Mouse (Mus musculus) lung, embryonic 15.5 days (tissue): ENCODE data around the gene Prkn. TPM values are rescaled to one million over a fixed set of nuclear protein-coding genes. Genes with fewer than 3 reads are reported as not detected.

Experiments used
- ATAC-seq: fragments of 200-750 bp; cut with Nextera tagmentation; 2 replicates; pipeline ENCODE4 v1.8.0; 2017; ENCODE audit warnings: moderate number of reproducible peaks, borderline replicate concordance; ENCODE audit not compliant: low FRiP score, low TSS enrichment; ENCODE audit errors: extremely low read depth
- H3K27ac ChIP-seq: fragments of 300-500 bp; sonication (generic); 2 replicates; pipeline ENCODE4 v1.5.1; 2015; ENCODE audit warnings: moderate library complexity, mild to moderate bottlenecking, inconsistent platforms
- H3K27me3 ChIP-seq: fragments of 300-500 bp; sonication (generic); 2 replicates; pipeline ENCODE4 v1.6.1; 2015; ENCODE audit warnings: inconsistent platforms
- H3K36me3 ChIP-seq: fragments of 300-500 bp; sonication (generic); 2 replicates; pipeline ENCODE4 v1.6.1; 2015; ENCODE audit warnings: inconsistent platforms
- H3K4me1 ChIP-seq: fragments of 300-500 bp; sonication (generic); 2 replicates; pipeline ENCODE4 v1.6.1; 2015; ENCODE audit warnings: inconsistent platforms
- H3K4me2 ChIP-seq: fragments of 300-500 bp; sonication (generic); 2 replicates; pipeline ENCODE4 v1.6.1; 2015; ENCODE audit warnings: inconsistent platforms, mild to moderate bottlenecking, moderate library complexity
- H3K4me3 ChIP-seq: fragments of 300-500 bp; sonication (generic); 2 replicates; pipeline ENCODE4 v1.5.1; 2015; ENCODE audit warnings: mild to moderate bottlenecking, inconsistent platforms
- H3K9ac ChIP-seq: fragments of 300-500 bp; sonication (generic); 2 replicates; pipeline ENCODE4 v1.6.1; 2015; ENCODE audit warnings: inconsistent platforms
- H3K9me3 ChIP-seq: fragments of 300-500 bp; sonication (generic); 2 replicates; pipeline ENCODE4 v1.6.1; 2016; ENCODE audit warnings: inconsistent platforms
- WGBS: fragments of 180-500 bp; shearing (Covaris S2); methylation state at CpG from one replicate; pipeline ENCODE4 v1.1.7; 2015; 5-methylcytosine and 5-hydroxymethylcytosine counted together
- polyA plus RNA-seq: library from polyadenylated mRNA; unstranded; fragments of >200 nt; fragmentation: Nextera tagmentation; extraction: Ambion mirVana; gene quantifications from 2 replicates; pipeline ENCODE4 v1.2.1, GENCODE M21; 2015

Gene Prkn
- polyA plus RNA-seq, 1 experiment from 2014 or later = 0.90 TPM

DNA sequence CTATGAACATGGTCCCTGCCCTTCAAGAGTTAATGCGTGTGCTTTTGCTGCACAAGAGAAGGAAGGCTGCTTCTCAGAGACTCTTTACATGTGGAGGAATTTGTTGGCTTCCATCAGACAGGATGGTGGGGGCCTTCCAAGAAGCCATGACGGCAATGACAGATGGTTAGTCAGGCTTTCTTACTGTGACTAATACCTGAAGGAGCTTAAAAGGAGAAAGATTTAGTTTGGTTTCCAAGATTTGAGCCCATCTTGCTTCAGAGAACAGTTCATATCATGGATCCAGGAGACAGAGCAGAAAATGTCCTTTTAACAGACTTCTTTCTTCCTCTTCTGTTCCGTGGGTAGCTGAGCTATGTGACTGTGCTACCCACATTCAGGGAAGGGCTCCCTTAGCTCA is 666.9 kb downstream of the Prkn start:
- H3K4me2 ChIP-seq = no peak overlapping the region
- no peak for ATAC-seq

DNA sequence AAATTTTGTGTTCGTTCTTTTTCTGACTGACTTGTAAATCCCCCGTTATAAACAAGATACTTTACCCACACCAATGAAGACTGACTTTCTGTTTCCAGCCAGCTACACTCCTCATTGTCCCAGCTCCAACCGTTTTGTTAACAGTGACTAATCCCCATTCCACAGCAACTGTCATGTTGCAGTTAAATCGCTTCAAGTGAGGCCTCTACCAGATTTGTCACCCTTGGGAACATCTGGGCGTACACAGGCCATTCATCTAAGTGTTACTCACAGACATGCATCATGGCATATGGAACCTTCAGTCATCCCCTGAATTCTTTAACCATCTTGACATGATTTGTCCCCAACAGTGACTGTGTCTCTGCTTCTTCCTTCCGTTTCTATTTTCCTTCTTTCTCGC is 669.9 kb downstream of the Prkn start:
- 64% methylated on average over 7 of the region's 7 CpGs for WGBS
- no peaks in the 10 kb centered on the region for H3K36me3 ChIP-seq

More for the DNA sequence above, 666.9 kb downstream of the Prkn start:
- 68% methylated on average over 3 of the region's 3 CpGs for WGBS
- H3K36me3 ChIP-seq = no peaks in the 10 kb centered on the region
- no peak overlapping the region for H3K9ac ChIP-seq
- no peaks in the 10 kb centered on the region for H3K9me3 ChIP-seq
- H3K27ac ChIP-seq = no peak overlapping the region
- no peak overlapping the region for H3K4me3 ChIP-seq
- no peaks in the 10 kb centered on the region for H3K4me1 ChIP-seq
- no peaks in the 10 kb centered on the region for H3K27me3 ChIP-seq

DNA sequence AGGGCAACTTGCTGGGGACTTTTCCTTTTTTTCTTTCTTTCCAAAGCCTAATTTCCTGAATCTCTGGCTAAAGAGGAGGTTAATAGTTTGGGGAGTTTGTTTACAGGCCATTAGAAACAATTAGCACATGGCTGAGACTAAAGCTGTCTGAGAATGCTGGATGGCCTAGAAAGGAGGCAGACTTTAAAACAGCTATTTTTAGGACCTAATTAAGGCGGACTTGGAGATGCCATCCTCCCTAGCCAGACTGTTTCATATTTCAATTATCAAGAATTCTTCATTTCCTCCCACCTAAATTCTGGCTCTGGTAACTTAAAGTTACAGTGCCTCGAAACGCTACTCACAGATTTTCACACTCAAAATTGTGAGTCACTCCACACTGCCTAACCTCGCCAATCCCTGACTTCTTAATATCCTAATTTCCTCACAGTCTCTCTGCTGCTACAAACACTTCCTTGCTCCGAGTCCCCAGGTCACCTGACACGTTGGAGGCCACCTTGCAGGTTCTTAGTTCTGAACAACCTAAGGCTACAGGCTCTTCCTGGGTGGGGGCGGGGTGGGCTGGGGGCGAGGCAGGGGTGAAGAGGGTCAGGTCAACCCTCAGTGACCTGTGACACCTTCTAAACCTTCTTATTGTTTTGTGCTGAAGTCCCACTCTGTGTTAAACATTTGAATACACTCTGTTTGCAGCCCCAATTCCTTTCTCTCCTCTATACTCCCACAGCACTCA is 674.0 kb downstream of the Prkn start:
- no peak overlapping the region for H3K4me2 ChIP-seq
- 29% methylated on average over 8 of the region's 8 CpGs for WGBS
- no peaks in the 10 kb centered on the region for H3K36me3 ChIP-seq
- no peaks in the 10 kb centered on the region for H3K27me3 ChIP-seq
- H3K4me1 ChIP-seq = no peaks in the 10 kb centered on the region
- H3K9ac ChIP-seq = no peak overlapping the region
- H3K4me3 ChIP-seq = no peak overlapping the region
- no peaks in the 10 kb centered on the region for H3K9me3 ChIP-seq
- no peak for ATAC-seq
- no peak overlapping the region for H3K27ac ChIP-seq

More for the DNA sequence above, 669.9 kb downstream of the Prkn start:
- Histone ChIP-seq H3K27ac (no peak overlapping the region), H3K27me3 (no peaks in the 10 kb centered on the region), H3K9ac (no peak overlapping the region), H3K9me3 (no peaks in the 10 kb centered on the region), H3K4me3 (no peak overlapping the region), H3K4me1 (no peaks in the 10 kb centered on the region), H3K4me2 (no peak overlapping the region)
- ATAC-seq = no peak

DNA sequence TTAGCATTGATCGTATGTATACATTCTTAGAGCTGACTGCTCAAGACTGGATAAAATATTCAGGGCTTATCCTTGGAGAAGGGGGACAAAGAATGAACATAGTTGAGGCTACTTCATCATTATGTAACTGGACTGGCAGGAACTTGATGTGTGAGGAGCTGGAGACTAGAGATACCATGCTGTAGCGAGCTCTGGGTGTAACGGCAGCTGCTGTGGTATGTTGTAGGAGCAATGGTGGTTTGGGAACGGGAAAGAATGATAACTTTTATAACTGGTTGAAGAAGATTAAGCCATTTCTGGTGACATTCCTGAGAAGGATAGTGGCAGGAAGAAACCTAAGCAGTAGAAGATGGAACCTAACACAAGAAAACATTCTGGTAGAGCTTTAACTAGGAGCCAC is 675.4 kb downstream of the Prkn start:
- Histone ChIP-seq H3K27me3 (no peaks in the 10 kb centered on the region), H3K4me1 (no peaks in the 10 kb centered on the region), H3K4me2 (no peak overlapping the region), H3K36me3 (no peaks in the 10 kb centered on the region), H3K4me3 (no peak overlapping the region), H3K9me3 (no peaks in the 10 kb centered on the region), H3K9ac (no peak overlapping the region), H3K27ac (no peak overlapping the region)
- ATAC-seq = no peak
- WGBS = 73% methylated on average over 4 of the region's 4 CpGs

DNA sequence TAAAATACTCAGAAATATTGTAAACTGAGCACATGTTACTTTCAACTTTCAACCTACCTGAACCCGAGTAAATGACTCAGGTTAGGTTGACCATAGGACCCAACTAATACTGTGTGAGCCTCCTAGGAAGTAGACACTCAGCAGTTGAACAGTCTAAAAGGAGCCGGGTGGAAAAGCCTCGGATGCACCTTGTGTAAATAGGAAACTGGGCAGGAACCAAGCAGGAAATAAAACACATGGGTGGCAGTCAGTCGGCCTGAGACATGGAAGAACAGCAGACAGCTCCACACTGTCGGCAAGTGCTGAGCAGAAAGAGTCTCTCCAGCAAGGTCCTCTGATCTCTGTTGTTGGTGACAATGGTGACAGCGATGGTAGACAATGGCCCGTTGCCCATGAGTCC is 676.0 kb downstream of the Prkn start:
- ATAC-seq = 0 out of 2 replicates have a peak, but pooled peaks have one; percentile 11
- Histone ChIP-seq H3K4me2 (no peak overlapping the region), H3K27ac (no peak overlapping the region), H3K9me3 (no peaks in the 10 kb centered on the region), H3K27me3 (no peaks in the 10 kb centered on the region), H3K4me3 (no peak overlapping the region), H3K4me1 (no peaks in the 10 kb centered on the region), H3K36me3 (no peaks in the 10 kb centered on the region), H3K9ac (no peak overlapping the region)
- 69% methylated on average over 7 of the region's 7 CpGs for WGBS

DNA sequence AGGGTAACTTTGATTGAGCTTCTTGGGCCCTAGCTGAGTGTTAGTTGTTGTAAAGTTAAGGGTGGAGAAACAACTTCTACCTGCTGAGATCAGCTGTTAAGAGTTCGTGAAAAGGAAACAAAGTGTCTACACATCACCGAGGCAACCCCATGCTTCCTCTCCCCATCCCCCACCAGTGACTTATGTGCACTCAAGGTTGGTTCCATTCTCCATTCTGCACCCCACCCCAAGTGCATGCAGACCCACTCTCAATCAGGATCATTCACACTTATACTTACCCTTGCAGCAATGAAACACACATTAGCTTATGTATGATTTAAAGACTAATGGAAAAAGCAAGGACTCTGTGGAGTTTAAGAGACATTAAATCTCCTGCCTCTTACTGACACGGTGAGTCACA is 691.9 kb downstream of the Prkn start:
- Histone ChIP-seq H3K9ac (no peak overlapping the region), H3K36me3 (no peaks in the 10 kb centered on the region), H3K27ac (no peak overlapping the region), H3K9me3 (no peaks in the 10 kb centered on the region), H3K4me2 (no peak overlapping the region), H3K4me3 (no peak overlapping the region), H3K4me1 (no peaks in the 10 kb centered on the region), H3K27me3 (no peaks in the 10 kb centered on the region)
- no peak for ATAC-seq
- 44% methylated on average over 3 of the region's 3 CpGs for WGBS

DNA sequence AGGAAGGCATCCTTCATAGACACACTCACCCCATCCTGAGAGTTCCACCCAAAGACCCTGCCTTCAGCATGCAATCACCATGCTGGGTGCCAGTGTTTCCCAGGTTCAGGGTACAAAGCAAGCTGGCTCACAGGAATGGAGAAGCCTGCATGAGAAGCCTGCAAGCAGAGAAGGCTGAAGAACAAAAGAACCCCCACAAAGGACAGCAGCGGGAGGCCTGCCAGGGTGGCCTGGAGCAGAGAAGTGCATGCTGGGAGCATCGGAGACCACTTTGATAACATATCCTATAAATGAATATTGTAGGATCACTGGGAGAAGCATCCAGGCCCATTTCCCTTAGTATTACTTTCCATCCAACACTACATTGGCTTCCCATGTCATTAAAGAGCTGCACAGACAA is 692.6 kb downstream of the Prkn start:
- Histone ChIP-seq H3K4me2 (no peak overlapping the region), H3K4me1 (no peaks in the 10 kb centered on the region), H3K27ac (no peak overlapping the region), H3K9me3 (no peaks in the 10 kb centered on the region), H3K36me3 (no peaks in the 10 kb centered on the region), H3K27me3 (no peaks in the 10 kb centered on the region), H3K4me3 (no peak overlapping the region), H3K9ac (no peak overlapping the region)
- no peak for ATAC-seq
- 63% methylated on average over 2 of the region's 2 CpGs for WGBS

DNA sequence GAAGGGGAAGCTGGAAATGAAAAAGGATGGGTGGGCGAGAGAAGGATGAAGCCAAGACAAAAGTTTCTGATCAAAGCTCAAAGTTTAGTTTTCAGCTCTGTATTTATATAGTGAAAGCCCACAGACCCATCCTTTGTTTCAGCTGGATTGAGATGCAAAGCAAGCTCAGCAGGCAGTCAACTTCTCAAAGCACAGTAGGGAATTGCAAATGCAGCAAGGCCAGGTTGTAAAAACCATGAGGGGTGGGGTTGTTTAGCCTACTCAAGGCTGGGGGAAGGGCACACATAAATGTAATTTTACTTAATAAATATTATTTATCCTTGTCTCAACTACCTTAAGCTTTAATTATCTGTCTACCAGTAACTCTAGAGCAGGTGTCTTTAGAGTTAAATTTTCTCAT is 693.7 kb downstream of the Prkn start:
- no peaks in the 10 kb centered on the region for H3K9me3 ChIP-seq
- H3K27me3 ChIP-seq = no peaks in the 10 kb centered on the region
- H3K27ac ChIP-seq = no peak overlapping the region
- no peaks in the 10 kb centered on the region for H3K4me1 ChIP-seq
- 68% methylated on average over 1 of the region's 1 CpGs for WGBS
- ATAC-seq = no peak
- no peak overlapping the region for H3K4me3 ChIP-seq
- H3K4me2 ChIP-seq = no peak overlapping the region
- no peak overlapping the region for H3K9ac ChIP-seq
- H3K36me3 ChIP-seq = no peaks in the 10 kb centered on the region

DNA sequence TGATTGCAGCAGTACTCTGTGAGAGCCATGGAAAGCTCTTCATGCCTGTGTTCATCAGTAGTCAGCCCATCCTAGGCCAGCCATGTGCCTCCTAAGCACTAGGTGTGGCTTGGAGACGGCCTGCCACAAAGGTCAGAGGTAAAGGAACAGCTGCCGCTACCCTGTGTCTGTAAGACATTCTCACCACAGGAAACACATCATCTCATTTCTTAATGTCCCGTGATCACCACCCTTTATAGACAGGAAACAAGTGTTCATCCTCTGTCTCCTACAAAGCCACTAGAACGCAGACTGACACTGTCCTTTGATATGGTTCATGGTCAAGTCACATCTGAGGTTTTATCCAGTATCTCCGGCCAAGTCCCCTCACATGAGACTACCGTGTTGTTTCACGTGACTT is 698.6 kb downstream of the Prkn start:
- 80% methylated on average over 7 of the region's 7 CpGs for WGBS
- H3K4me3 ChIP-seq = no peak overlapping the region
- no peak for ATAC-seq
- H3K4me1 ChIP-seq = no peaks in the 10 kb centered on the region
- no peaks in the 10 kb centered on the region for H3K36me3 ChIP-seq
- no peaks in the 10 kb centered on the region for H3K27me3 ChIP-seq
- H3K4me2 ChIP-seq = no peak overlapping the region
- H3K9ac ChIP-seq = no peak overlapping the region
- H3K27ac ChIP-seq = no peak overlapping the region
- H3K9me3 ChIP-seq = no peaks in the 10 kb centered on the region

DNA sequence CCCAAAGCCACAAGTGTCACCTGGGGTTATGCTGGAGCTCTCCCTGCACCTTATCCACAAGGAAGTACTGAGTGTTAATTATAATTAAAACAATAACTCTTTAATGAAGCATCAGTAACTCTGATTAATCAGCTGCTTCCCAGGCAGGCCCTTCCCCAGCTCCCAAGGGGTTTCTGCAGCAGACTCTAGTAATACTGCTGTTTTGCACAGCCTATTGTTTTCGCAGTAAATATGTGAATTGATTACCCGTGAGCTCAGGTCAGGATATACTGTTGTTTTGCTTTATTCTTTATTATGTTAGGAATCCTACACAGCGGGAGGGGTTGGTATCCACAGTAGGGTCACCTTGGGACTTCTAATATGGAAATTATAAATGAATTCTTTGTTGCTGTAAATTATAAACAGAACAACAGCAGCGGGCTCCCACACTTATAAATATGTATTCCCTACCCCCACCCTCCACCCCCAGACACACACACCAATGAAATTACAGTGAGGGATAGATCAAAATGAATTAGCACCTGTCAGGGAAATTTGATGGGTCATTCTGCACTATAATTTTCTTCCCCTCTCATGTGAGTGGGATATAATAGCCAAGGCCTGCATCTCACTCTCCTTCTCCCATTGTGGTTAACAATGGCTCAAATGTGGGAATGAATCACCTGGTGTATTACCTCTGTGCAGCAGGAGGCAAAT is 701.9 kb downstream of the Prkn start:
- no peak overlapping the region for H3K4me2 ChIP-seq
- no peaks in the 10 kb centered on the region for H3K9me3 ChIP-seq
- H3K27ac ChIP-seq = no peak overlapping the region
- no peak for ATAC-seq
- no peak overlapping the region for H3K4me3 ChIP-seq
- H3K27me3 ChIP-seq = no peaks in the 10 kb centered on the region
- no peaks in the 10 kb centered on the region for H3K4me1 ChIP-seq
- H3K9ac ChIP-seq = no peak overlapping the region
- WGBS = 71% methylated on average over 4 of the region's 4 CpGs
- no peaks in the 10 kb centered on the region for H3K36me3 ChIP-seq

DNA sequence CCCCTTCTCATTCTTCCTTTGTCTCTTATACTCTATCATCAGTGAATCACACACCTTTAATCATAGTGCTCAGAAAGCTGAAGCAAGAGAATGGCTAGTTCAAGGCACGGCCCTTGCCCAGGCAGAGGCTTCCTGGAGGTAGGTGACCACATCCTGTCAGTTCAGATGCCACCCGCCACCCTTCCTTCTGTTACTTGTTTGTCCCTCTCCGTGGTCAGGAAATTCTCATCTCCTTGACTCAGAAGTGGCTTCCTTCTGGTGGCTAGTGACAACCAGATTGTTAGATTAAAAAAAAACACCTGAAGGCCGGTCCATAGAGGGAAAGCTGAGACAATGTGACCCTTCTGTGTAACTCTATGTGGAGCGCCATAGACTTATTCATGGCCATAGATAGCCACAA is 710.4 kb downstream of the Prkn start:
- Histone ChIP-seq H3K9me3 (no peaks in the 10 kb centered on the region), H3K4me2 (no peak overlapping the region), H3K9ac (no peak overlapping the region), H3K4me3 (no peak overlapping the region), H3K27me3 (no peaks in the 10 kb centered on the region), H3K36me3 (no peaks in the 10 kb centered on the region), H3K27ac (no peak overlapping the region), H3K4me1 (no peaks in the 10 kb centered on the region)
- ATAC-seq = no peak
- WGBS = 73% methylated on average over 5 of the region's 5 CpGs

DNA sequence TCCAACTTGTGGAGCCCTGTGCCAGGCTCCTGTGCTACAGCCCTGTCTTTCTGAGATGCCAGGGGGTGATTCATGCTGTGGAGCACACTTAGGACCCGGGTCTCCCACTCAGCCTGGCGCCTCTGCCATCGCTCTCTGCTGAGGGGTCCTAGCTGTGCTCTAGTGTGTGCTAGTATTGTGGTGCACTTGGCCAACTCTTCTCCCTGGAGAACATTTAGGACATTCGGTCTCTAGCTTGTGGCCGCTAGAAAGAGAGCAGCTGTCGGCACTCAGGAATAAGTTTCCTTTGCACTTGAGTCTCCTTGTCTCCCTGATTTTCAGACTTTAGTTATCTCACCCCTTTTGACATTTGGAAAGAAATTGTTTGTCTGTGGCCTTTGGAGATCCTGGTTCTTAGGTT is 725.5 kb downstream of the Prkn start:
- Histone ChIP-seq H3K9ac (no peak overlapping the region), H3K4me1 (no peaks in the 10 kb centered on the region), H3K27ac (no peak overlapping the region), H3K4me2 (no peak overlapping the region), H3K36me3 (no peaks in the 10 kb centered on the region), H3K4me3 (no peak overlapping the region), H3K27me3 (no peaks in the 10 kb centered on the region), H3K9me3 (no peaks in the 10 kb centered on the region)
- 82% methylated on average over 6 of the region's 6 CpGs for WGBS
- no peak for ATAC-seq
